Mouse (Mus musculus) frontal cortex, adult (tissue): Measurements from ENCODE around the gene Smim1.
A peak's percentile ranks its signal among the peaks of the same experiment; 100 is the strongest.

Experiments used
- ATAC-seq: cut with Nextera tagmentation; 2 replicates; pipeline ENCODE4 v1.9.2; 2017; ENCODE audit warnings: mild to moderate bottlenecking, moderate library complexity, mixed read lengths; ENCODE audit not compliant: low TSS enrichment

Gene Smim1

GRCm38 (mm10) chr4:154021432-154021831 lies 4.6 kb downstream of the Smim1 start:
- no peak for ATAC-seq

DNA sequence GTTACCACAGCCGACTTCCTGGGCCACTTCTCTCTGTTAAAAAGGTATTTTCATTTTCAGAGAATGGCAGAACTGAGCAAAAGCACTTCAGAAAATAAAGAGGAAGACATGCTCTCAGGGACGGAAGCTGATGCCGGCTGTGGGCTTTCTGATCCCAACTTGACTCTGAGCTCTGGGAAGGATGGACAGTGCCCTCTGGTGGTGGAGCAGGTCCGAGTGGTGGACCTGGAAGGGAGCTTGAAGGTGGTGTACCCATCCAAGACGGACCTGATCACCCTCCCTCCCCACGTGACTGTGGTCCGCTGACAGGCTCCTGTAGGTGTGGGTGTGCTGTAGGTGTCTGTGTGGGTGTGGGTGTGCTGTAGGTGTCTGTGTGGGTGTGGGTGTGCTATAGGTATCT lies 6.5 kb downstream of the Smim1 start:
- ATAC-seq = 0 out of 2 replicates have a peak, but pooled peaks have one; percentile 24

DNA sequence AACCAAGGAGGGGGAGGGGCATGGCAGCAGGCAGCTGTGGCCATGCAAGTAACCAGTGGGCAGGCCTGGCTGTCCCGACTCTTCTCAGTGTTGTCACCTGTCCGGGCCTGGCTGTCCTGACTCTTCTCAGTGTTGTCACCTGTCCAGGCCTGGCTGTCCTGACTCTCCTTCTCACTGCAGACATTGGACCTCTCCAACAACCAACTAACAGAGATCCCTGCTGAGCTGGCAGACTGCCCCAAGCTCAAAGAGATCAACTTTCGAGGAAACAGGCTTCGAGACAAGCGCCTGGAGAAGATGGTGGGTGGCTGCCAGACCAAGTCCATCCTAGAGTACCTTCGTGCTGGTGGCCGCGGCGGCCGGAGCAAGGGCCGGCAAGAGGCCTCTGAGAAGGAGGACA lies 10.6 kb downstream of the Smim1 start:
- no peak for ATAC-seq

GRCm38 (mm10) chr4:154012132-154012882 lies 13.7 kb downstream of the Smim1 start:
- ATAC-seq = no peak

DNA sequence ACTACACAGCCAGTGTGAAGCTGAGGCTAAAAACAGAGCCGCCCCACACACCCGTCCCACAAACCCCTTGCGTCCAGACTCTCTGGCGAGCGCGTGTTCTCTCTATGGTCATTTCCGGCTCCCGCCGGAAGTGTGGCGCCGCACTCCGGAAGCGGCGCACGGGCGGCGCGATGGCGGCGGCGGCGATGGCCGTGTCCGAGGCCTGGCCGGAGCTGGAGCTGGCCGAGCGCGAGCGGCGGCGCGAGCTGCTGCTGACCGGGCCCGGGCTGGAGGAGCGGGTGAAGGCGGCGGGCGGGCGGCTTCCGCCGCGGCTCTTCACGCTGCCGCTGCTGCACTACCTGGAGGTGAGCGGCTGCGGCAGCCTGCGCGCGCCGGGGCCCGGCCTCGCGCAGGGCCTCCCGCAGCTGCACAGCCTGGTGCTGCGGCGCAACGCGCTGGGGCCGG lies 14.4 kb downstream of the Smim1 start, which contains the start of gene Lrrc47:
Gene Lrrc47 (plus strand): TSS at position 86 of the 444 bp plus-strand sequence.
- ATAC-seq = peak; percentile 93

DNA sequence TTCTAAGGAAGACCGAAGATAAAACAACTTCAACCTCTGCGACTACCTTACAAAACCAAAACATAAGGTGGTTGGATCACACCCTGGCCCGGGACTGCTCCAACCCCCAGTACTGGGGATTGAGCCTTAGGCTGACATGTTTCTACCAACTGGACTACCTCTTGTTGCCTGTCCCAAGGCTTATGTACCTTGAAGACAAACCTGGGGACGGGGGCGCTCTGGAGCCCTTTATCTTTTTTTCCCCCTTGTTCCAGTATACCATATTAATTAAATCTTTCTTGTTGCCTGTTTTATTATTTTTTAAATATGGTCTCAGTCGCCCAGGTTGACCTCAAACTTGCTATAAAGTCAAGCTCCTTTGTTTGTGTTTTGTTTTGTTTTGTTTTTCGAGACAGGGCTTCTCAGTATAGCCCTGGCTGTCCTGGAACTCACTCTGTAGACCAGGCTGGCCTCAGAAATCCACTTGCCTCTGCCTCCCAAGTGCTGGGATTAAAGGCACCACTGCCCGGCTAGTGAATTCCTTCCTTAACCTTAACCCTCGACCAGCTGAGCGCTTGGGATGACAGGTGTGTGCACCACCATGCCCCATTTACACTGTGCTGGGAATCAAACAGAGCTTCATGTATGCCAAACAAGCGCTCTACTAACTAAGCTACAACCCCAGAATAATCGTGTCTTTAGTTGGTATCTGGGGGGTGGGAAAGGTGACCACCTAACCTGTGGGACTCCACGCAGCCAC lies 15.0 kb downstream of the Smim1 start:
- ATAC-seq = peak; percentile 18; the same call in 1 of the 2 replicates

- ATAC-seq = no peak
Measured at GRCm38 (mm10) chr4:154007759-154008158, 18.3 kb downstream of the Smim1 start.

- ATAC-seq = no peak
Measured at GRCm38 (mm10) chr4:154006264-154006663, 19.8 kb downstream of the Smim1 start.

GRCm38 (mm10) chr4:154005488-154005887 lies 20.5 kb downstream of the Smim1 start:
- 0 out of 2 replicates have a peak, but pooled peaks have one; percentile 48 for ATAC-seq

GRCm38 (mm10) chr4:153993505-153993904 lies 32.5 kb downstream of the Smim1 start:
- ATAC-seq = no peak

GRCm38 (mm10) chr4:153992715-153993114 lies 33.3 kb downstream of the Smim1 start:
- no peak for ATAC-seq

GRCm38 (mm10) chr4:153980470-153980869 lies 45.6 kb downstream of the Smim1 start:
- peak; percentile 80; the same call in 1 of the 2 replicates for ATAC-seq

DNA sequence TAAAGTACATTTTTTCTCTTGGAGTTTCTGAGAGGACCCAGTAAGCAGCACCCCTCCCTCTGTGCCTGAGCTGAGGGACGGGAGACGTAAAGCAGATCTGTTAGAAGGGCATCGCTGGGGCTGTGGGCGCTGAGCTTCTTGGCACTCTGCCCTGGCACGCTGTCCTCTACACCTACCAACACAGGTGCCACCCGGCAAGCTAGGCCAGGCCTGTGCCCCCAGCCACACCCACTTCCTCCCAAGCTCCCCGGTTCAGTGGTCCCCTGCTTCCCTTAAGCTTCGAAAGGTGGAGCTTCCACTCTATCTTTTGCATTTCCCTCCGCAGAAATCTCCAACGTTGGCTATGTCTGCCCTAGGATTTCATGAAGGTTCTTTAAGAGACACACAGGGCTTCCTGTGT lies 46.8 kb downstream of the Smim1 start:
- ATAC-seq = no peak

DNA sequence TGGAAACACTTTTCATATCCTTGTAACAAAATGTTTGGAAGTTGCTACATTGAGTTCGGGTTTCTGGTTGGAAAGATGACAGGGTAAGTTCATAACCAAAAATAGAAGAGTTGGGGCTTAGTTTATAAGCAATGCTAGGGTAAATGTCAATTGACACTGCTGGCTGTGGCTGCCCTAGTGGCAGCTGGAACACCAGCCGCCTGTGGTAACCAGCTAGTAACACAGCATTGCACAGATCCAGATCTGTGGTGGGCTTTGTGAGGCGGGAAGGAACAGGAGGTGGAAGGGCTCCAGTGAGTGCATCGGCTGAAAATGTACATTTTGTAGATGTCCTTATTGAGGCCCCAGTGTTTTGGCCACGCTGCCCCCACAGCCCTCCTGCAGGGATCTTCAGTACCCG lies 50.3 kb downstream of the Smim1 start:
- ATAC-seq = no peak

DNA sequence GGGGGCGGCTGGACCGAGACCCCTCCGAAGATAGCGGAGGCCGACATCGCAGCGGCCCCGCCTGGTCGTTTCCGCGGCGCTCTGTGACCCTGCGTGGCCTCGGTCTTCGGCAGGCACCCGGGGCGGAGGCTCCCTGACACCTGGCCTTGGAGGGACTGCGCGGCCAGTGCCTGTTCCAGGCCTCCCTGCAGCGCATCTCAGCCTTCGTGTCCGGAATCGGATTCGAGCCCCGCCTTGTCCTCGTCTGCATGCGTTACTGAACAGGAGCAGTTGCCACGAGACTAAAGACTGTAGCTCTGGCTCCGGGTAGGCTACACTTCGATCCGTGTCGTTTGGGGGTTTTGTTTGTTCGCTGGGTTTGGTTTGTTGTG lies 50.8 kb downstream of the Smim1 start:
- ATAC-seq = peak; percentile 34; the same call in 1 of the 2 replicates

DNA sequence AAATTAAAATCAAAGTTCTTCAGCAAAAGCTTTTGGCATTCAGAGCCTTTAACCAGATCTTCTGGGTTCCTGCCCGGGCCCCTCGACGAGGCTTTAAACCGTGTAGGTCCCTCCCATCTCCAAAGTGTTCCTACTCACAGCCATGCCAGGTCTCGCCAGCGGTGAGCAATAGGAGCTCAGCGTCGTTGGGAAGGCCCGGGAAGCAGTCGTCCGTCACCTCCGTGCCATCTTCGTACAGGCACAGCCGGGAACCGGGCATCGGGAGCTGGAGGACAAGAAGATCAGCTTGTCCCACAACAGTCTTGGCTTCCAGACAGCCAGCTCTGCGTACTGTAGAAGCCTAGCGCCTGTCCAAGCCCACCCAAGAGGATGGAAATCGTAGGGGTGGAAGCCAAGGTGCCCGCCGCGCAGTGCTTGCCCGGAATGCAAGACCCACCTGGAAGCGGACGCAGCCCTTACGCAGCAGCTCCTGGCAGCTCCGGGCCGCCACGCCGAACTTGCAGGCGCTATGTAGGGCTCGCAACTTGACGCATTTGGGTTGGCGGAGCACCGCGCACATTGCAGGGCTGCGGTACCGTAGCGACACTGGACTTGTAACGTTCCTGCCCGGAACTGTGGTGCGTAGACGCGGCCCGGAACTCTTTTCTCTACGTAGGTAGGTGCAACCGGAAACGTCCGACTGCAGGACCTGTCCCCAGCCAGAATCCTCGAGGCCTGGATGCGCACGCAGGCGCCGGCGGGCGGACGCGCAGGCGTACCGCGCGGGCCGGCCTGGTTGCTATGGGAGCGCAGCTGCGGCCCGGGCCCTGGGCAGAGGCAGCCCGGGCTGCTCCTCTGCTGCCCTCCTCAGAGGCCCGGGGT lies 51.4 kb downstream of the Smim1 start, which contains the start of the genes Dffb and Cep104:
Gene Dffb (minus strand): TSS at position 696 of the 861 bp plus-strand sequence.
Gene Cep104 (plus strand): TSS at position 764 of the 861 bp plus-strand sequence.
- peak; percentile 94 for ATAC-seq
